Comparison of ENCODE assay signal across 9 mouse cellular contexts in the genomic region with DNA sequence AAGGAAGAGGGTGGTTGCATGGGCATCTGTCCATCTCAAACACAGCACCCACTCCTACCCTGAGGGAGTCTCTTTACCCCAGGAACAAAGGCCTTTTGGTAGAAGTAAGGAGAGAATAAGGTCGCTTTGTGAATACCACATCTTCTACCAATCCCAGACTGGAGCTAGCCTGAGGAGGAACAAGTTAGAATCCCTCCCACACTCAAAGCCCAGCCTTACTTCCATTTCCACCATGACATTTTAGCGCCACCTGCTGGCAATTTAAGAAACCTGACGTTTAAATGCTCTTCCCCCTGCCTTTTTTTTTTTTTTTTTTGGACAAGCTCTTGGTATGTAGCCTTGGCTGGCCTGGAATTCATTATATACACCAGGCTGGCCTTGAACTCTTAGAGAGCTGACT. TPM values are rescaled to one million over a fixed set of nuclear protein-coding genes. Genes with fewer than 3 reads are reported as not detected.
A peak's percentile ranks its signal among the peaks of the same experiment; 100 is the strongest.
DNase-seq lines count a peak whose midpoint lies in the region; ATAC-seq lines count a peak whose summit lies in the region.
"Had no signal": no experiment of that assay in that cellular context is flagged by ENCODE, and none has a peak within 500 bp of the region (broad histone marks: within the 10 kb centered on the region; RNA-seq: fewer than 3 reads in every experiment).

No protein-coding gene starts in this region.

- WGBS in limb, embryonic 12.5 days = 1% methylated on average over 3 of the region's 3 CpGs
- WGBS in midbrain, embryonic 15.5 days = 2% methylated on average over 3 of the region's 3 CpGs

- H3K9me3 ChIP-seq in limb, embryonic 12.5 days = peaks cover 3% of the 10 kb centered on the region; the same call in 1 of the 2 replicates
- no peaks in the 10 kb centered on the region for H3K9me3 ChIP-seq in midbrain, embryonic 15.5 days

- DNase-seq in urinary bladder, adult 18-20 months (ENCODE audit: low spot score in 2 of 2) = peak; percentile 25 to 42
- DNase-seq in urinary bladder, postnatal 10 days (ENCODE audit: low spot score) = no peak
- peak; percentile 67 for DNase-seq in gastrocnemius, postnatal 10 days
- DNase-seq in kidney, adult 11 months = peak; percentile 26
- DNase-seq in spleen, postnatal 36 days (ENCODE audit: low spot score in 2 of 2) = peak; percentile 40 to 62

- H3K36me3 ChIP-seq in limb, embryonic 12.5 days = no peaks in the 10 kb centered on the region
- H3K36me3 ChIP-seq in midbrain, embryonic 15.5 days (replicated peaks) = no peaks in the 10 kb centered on the region

- ATAC-seq in common myeloid progenitor, adult 5-6 weeks (replicated peaks; ENCODE audit: low read depth, poor library complexity, severe bottlenecking) = peak; percentile 98
- ATAC-seq in limb, embryonic 12.5 days (ENCODE audit: insufficient number of reproducible peaks, insufficient read depth, low FRiP score, low TSS enrichment, low read depth) = peak; percentile 72
- ATAC-seq in midbrain, embryonic 15.5 days (replicated peaks) = peak; percentile 79

- H3K27me3 ChIP-seq in limb, embryonic 12.5 days = 0 out of 2 replicates have a peak, but pooled peaks cover 4% of the 10 kb centered on the region
- H3K27me3 ChIP-seq in midbrain, embryonic 15.5 days (replicated peaks) = no peaks in the 10 kb centered on the region

- no peak overlapping the region for H3K4me2 ChIP-seq in limb, embryonic 12.5 days
- H3K4me2 ChIP-seq in midbrain, embryonic 15.5 days = no peak overlapping the region

- H3K9ac ChIP-seq in limb, embryonic 12.5 days (replicated peaks) = no peak overlapping the region
- H3K9ac ChIP-seq in midbrain, embryonic 15.5 days = no peak overlapping the region

- no peaks in the 10 kb centered on the region for H3K4me1 ChIP-seq in limb, embryonic 12.5 days (replicated peaks)
- H3K4me1 ChIP-seq in midbrain, embryonic 15.5 days = no peaks in the 10 kb centered on the region

- no peak overlapping the region for H3K27ac ChIP-seq in limb, embryonic 12.5 days
- no peak overlapping the region for H3K27ac ChIP-seq in midbrain, embryonic 15.5 days

- H3K4me3 ChIP-seq in limb, embryonic 12.5 days (replicated peaks) = no peak overlapping the region
- no peak overlapping the region for H3K4me3 ChIP-seq in midbrain, embryonic 15.5 days
- H3K4me3 ChIP-seq: myocyte had no signal

RNA-seq across cellular contexts. Expression of a gene that starts 19.4 kb away (rescaled TPM):
- not detected in 2 replicates for total RNA-seq in common myeloid progenitor, adult 5-6 weeks (2017)
- under 1 TPM; 0.11 to 0.16 TPM for total RNA-seq in gastrocnemius, postnatal 10 days (2021)
- polyA plus RNA-seq in limb, embryonic 12.5 days (2016; fragmentation: Nextera tagmentation; extraction: Ambion mirVana) = 0.41 and 0.47 TPM in 2 replicates
- 0.81 and 0.86 TPM in 2 replicates for polyA plus RNA-seq in midbrain, embryonic 15.5 days (2015; fragmentation: Nextera tagmentation; extraction: Ambion mirVana)
- polyA plus RNA-seq: myocyte had no signal

RNA-seq across cellular contexts. Expression of a gene that starts 40.2 kb away (rescaled TPM):
- 124 and 150 TPM in 2 replicates for total RNA-seq in common myeloid progenitor, adult 5-6 weeks (2017)
- total RNA-seq in gastrocnemius, postnatal 10 days (2021) = 10 to 100 TPM; 29.4 to 36.7 TPM
- polyA plus RNA-seq in limb, embryonic 12.5 days (2016; fragmentation: Nextera tagmentation; extraction: Ambion mirVana) = 114 and 115 TPM in 2 replicates
- 165 and 174 TPM in 2 replicates for polyA plus RNA-seq in midbrain, embryonic 15.5 days (2015; fragmentation: Nextera tagmentation; extraction: Ambion mirVana)

RNA-seq across cellular contexts. Expression of a gene that starts 52.6 kb away (rescaled TPM):
- total RNA-seq in common myeloid progenitor, adult 5-6 weeks (2017) = 121 and 149 TPM in 2 replicates
- 10 to 100 TPM; 26.5 to 27.4 TPM for total RNA-seq in gastrocnemius, postnatal 10 days (2021)
- polyA plus RNA-seq in limb, embryonic 12.5 days (2016; fragmentation: Nextera tagmentation; extraction: Ambion mirVana) = 92.4 and 96.6 TPM in 2 replicates
- 100.0 and 103 TPM in 2 replicates for polyA plus RNA-seq in midbrain, embryonic 15.5 days (2015; fragmentation: Nextera tagmentation; extraction: Ambion mirVana)

RNA-seq across cellular contexts. Expression of a gene that starts 57.5 kb away (rescaled TPM):
- 1.5 and 5.8 TPM in 2 replicates for total RNA-seq in common myeloid progenitor, adult 5-6 weeks (2017)
- under 1 TPM in 1 of 2 experiments, not detected in 1; 0.65 TPM for total RNA-seq in gastrocnemius, postnatal 10 days (2021)
- 2.7 and 3.5 TPM in 2 replicates for polyA plus RNA-seq in limb, embryonic 12.5 days (2016; fragmentation: Nextera tagmentation; extraction: Ambion mirVana)
- polyA plus RNA-seq in midbrain, embryonic 15.5 days (2015; fragmentation: Nextera tagmentation; extraction: Ambion mirVana) = 1.5 and 1.7 TPM in 2 replicates

RNA-seq across cellular contexts. Expression of a gene that starts 58.2 kb away (rescaled TPM):
- total RNA-seq in common myeloid progenitor, adult 5-6 weeks (2017) = 45.7 and 60.0 TPM in 2 replicates
- 10 to 100 TPM; 35.6 to 46.3 TPM for total RNA-seq in gastrocnemius, postnatal 10 days (2021)
- polyA plus RNA-seq in limb, embryonic 12.5 days (2016; fragmentation: Nextera tagmentation; extraction: Ambion mirVana) = 168 and 169 TPM in 2 replicates
- polyA plus RNA-seq in midbrain, embryonic 15.5 days (2015; fragmentation: Nextera tagmentation; extraction: Ambion mirVana) = 121 and 123 TPM in 2 replicates
